Mouse (Mus musculus) adrenal gland, adult 8-10 months (tissue): ENCODE measurements around the gene Zc3h10. TPM values are rescaled to one million over a fixed set of nuclear protein-coding genes. Genes with fewer than 3 reads are reported as not detected.
"Not testable (repeated sequence)": the region's sequence is repeated elsewhere in the genome, so short reads cannot be mapped to it uniquely, and the experiment has no call there.

Experiments
- DNase-seq: peaks from one replicate; pipeline ENCODE4 v3.0.0; 2022
- total RNA-seq, 4 experiments: library from RNA; stranded (reverse); gene quantifications; 2 replicates each; pipeline ENCODE4 v1.2.4; 2022

Gene Zc3h10
- total RNA-seq, 4 experiments from 2014 or later = 12.9 to 15.0 (median 13.6) TPM

DNA sequence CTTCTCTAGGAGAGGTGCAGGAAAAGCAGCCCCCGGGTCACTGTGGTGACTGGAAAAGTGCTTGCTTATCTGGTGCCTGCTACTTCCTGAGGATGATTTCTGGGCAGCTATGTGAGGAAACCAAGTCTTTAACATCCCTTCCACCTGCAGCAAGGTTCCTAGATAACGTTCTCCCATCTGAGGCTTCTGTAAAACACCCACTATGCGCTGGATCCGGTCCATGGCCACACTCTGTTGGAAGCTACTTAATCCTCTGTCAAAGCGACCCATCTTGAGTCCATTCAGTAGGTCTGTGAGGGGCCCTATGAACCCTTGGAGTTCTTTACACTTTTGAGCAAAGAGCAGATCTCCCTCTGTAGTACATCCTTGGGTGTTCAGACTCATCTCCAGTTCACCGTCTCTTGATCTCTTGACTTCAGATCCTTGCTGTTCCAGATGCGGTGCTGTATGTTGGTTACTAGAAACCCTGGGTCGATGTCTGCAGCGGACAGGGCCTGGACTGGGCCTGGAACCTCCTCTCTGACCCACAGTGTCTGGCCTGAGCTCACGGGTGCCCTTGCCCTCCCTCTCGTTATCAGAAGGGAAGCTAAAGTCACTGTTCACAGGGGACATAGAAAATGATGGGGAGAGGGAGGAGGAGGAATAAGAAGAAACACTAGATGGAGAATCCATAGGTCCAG, 2.7 kb upstream of the Zc3h10 start:
- not testable (repeated sequence) for DNase-seq

DNA sequence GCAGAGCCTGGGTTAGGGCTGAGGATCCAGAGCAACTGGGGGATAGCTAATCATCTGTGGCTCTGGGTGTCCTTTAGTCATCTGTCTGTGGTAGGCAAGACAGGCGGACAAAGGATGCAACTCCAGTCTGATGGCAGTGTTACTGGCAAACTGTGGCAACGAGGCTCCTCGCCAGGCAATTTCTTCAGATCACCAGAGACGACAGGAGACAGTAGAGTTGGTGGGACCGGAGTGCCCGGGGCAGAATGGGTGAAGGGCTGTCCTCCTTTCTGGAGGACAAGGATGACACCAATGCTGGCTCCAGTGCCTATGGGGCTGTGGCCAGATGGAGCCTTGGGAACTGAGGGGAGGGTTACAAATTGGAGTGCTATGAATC, 2.1 kb upstream of the Zc3h10 start:
- DNase-seq = peak; percentile 53

DNA sequence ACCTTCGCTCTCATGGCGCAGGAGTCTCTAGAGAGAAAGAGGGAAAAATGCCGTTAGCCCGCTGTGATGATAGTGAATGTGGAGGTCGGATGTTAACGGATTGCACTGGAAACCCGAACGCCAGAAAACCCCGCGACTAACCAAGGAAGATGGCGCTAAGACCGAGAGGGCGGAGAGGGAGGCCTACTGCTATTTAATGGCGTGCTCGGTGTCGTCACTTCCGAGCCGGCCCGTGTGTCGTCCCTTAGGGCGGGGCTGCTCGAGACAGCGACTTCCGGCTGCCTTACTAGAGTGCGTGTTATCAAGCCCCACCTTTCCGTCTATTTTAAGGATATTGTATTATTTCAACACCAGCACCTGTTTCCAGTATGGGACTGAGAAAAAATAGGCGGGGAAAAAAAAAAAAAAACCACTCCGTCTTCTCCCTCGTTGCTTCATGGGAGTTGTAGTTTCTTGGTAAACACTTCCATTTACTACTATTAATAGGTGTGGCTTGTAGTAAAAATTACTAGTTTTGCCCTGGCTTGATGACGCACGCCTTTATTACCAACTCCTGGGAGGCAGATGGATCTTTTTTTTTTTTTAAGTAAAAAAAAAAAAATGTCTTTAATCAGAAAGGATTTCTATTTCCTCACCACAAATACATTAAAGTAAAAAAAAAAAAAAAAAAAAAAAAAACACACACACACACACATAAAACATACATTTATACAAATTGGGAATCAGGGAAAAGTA, 1.5 kb upstream of the Zc3h10 start, which contains the start of gene Rpl41:
Rpl41 (minus strand) TSS at position 359 of the 735 bp plus-strand sequence.
- peak; percentile 93 for DNase-seq

DNA sequence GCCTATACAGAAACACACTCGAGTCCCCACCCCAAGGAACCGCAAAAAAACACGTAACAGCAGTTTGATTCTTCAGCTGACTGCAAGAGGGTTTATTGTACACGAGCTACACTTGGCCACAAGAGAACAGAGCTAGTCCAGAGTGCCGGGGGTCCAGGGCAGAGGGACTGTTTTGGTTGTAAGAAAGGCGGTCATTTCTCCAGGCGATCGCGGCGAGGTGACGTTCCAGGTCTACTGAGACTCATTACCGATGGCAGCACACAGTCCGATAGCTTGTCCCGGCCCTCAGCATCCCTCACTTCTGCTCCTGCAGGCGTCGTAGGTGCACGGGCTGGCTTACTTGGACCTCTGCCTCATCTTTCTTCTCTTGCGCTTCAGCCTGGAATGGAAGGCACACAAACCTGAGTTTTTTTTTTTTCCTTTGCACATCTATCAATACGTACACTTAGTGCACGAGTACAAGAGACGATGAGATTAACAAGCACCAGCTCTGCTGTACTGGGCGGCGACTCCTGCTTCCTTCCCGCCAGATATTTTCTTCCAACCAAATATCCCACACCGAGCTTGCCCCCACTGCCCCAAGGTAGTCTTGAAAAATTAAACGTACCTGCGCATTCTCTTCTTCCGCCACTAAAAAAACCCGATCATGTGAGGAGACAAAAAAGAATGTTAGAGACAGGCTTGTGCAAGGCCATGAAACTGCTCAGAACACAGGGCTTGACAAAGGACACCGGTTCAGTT, 647 bp upstream of the Zc3h10 start:
- not testable (repeated sequence) for DNase-seq

DNA sequence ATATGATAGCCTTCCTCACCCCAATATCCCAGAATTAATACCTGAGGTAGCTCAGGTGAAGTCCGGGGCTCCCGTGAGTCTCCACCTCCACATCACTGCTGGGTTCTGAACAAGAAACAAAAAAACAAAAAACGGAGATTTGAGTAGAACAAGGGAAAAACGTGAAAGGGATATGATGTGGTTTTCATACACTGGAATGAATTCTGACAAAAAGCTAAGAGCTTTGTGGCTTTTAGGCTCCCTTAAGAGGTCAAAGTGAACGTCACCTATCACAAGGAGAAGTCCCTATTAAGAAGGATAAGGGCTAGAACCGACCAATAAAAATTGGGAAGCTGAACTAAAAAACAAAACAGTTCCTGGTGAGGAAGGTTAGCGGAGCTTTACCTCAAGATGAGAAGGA, 787 bp downstream of the Zc3h10 start:
- no peak for DNase-seq

DNA sequence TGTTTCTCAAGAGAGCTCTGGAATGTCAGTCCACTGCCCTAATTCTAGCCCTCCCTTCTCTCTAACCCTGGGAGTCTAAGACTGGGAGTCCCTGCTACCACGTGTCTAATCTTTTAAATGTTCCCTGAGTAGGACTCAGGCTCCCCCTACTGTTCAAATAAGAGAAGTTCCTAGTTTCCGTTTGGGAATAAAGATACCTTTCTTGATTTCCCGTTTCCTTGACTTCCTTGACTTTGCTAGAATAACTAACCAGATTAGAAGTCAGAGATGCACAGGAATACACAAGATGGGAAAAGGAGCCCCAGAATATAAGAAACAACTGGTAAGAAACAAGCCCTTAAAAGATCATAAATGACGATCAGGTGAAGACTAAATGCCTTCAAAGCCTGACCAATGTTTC, 1.2 kb downstream of the Zc3h10 start:
- DNase-seq = no peak

DNA sequence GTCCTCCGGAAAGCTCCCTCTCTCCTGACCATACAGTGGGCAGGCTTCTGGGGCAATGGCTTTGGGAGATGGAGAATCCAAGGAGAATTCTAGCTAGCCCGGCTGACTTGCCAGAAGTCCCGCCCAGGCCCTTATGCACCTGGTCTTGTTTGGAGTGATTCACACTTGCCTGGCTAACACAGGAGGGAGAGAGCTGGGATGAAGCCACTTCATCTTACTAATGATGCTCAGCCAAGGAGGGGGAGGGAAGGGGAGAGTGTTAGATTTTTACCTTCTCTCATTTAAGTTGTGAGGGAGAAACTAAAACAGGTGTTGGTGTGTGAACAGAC, 2.0 kb downstream of the Zc3h10 start:
- no peak for DNase-seq

DNA sequence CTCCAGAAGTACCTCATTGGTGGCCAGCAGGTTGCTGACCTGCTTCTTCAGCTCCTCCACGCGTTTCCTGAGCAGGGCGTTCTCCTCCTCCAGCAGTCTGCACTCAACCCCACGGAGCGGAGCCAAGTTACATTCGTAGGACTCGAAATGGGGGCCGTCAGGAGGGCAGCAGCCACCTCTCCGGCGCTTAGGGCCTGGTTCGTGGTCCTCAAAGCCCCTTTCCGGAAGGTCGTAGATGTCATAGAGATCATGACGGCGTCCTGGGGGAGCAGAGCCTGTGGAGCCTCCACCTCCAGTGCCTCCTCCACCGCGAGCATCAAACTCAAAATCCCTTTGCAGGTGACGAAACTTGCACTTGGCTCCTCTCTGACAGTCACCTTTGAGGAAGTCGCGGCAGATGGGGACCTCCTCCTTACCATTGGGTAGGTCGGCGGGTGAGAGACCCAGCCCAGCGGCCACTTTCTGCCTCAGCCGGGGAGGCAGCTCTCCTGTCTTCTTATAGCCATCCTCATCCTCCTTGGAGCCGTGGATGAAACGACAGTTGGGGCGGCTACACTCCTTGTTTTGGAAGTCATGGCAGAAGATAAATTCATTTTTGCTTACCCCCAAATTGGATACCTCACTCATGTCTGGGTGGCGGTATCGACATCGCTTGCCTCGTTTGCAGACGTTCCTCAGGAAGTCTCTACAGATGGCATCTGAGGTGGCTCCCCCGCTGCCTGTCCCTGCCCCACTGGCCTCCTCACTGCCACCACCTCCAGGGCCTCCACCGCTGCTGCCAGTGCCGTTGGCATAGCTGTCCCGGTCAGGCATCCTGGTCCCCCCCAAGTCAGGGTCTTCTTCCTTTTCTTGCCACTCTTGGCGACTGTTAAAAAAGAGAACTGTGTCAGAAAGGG, 2.7 kb downstream of the Zc3h10 start:
- DNase-seq = no peak

DNA sequence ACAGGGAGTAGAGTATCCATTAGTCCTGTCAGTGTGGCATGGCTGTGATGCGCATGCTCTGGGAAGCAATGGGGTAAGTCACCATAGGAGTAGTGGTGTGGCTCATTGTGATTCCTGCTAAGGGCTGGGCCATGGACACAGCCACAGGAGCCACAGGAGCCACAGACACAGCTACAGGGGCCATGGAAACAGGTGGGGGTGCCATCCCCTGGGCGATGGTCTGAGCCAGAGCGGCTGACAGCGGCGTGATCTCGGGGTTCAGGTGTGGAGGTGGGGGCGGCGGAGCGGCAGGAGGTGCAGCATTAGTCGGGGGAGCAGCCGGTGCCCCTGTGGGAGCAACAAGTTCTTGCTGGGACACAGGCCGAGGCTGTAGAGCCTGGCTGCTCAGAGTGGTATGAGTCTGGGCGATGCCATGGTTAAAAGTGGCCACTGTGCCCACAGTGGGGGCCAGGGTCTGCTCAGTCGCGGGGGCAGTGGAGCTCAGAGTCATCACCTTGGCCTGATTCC, 3.4 kb downstream of the Zc3h10 start:
- no peak for DNase-seq

DNA sequence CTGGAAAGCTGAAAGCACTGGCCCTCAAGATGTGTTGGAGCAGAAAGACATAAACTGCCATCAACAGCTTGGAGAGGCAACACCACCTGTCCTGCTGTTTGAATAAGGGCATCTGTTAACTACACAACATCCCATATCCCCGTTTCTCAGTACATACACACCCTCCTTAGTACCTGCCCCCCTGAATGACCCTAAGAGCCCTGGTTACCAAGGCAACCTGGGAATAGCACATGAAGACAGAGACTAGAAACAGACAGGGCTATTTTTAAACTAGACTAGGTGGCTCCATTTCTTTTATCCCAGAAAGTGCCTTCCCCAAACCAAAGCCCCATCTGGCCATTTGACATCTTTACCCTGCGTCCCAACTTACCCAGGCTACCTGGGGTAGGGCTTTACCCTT, 4.5 kb downstream of the Zc3h10 start:
- no peak for DNase-seq

DNA sequence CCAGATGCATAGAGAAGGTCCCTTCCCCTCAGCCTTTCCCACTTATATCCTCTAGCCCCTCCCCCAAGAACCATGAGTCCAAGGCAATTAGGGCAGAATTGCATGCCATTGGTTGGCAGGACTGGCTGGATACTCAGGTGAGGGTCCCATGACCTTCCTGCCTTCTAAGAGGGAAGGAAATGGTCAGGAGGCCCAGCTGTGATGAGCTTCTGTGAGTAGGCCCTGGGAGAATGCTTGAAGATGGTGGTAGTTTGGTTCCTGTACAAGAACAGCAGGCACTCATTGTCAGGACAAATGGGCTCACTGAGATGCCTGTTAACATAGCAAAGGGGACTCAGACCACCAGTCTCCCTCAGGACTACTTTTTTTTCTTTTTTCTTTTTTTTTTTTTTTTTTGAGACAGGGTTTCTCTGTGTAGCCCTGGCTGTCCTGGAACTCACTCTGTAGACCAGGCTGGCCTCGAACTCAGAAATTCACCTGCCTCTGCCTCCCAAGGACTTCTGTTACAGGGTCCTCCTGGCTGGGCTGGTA, 9.2 kb downstream of the Zc3h10 start:
- DNase-seq = no peak

DNA sequence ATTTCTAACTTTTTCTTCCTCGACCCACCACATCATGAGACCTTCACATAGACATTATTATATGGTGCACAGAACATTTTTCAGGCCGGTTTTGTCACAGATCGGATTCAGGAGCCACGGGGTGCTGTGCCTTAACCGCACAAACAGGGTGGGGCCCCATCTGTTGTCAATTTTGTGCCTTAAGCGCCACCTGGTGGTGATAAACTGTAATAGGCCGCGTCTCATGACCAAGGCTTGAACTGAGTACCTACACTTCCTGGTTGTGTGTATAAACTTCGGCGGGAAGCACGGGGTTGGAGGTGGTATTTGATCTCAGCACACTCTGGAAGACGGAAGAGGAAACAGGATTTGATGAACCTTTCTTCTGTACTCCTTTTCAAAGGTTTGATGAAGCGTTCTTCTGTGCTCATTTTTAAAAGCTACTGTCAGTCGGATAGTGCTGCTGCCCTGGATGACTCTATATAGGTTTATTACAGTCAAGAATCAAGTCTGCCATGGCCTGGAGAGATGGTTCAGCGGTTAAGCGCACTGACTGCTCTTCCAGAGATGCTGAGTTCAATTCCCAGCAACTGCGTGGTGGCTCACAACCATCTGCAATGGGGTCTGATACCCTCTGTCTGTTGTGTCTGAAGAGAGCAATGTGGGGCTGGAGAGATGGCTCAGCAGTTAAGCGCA, 11.2 kb downstream of the Zc3h10 start:
- peak; percentile 85 for DNase-seq

DNA sequence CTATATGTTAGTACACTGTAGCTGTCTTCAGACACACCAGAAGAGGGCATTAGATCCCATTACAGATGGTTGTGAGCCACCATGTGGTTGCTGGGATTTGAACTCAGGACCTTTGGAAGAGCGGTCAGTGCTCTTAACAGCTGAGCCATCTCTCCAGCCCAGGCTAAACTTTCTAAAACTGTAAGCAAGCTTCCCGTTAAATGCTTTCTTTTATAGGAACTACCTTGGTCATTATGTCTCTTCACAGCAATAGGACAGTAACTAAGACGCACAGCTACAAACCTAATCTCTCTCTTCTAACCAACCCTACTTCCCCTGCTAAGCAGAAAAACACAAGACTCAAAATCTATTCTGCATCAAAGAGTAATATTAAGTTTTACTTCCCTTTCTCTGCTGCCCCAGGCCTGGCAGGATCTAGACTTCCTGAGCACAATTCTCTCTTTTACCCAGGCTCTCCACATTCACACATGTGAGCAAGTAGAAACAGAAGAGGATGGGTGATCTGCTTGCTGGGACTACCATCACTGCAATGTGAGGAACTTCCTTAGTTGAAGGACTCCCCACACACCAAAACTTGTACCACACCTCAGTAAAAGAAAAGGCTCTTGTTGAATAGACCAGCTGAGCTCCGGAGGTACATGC, 11.8 kb downstream of the Zc3h10 start:
- DNase-seq = no peak

DNA sequence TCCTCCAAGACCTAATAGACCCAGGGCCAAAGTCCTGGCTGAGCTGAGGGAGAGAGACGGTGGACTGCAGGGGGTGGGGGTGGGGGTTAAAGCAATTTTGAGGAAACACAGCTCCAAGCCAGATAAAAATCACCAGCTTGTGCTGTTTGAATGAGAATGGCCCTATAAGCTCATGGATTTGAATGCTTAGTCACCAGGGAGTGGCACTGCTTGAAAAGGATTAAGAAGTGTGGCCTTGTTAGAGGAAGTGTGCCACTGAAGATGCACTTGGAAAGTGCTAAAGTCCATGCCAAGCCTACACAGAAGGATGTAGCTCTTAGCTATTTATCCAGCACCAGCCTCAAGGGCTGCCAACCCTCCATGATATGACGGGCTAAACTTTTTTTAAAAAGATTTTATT, 12.4 kb downstream of the Zc3h10 start:
- DNase-seq = no peak

DNA sequence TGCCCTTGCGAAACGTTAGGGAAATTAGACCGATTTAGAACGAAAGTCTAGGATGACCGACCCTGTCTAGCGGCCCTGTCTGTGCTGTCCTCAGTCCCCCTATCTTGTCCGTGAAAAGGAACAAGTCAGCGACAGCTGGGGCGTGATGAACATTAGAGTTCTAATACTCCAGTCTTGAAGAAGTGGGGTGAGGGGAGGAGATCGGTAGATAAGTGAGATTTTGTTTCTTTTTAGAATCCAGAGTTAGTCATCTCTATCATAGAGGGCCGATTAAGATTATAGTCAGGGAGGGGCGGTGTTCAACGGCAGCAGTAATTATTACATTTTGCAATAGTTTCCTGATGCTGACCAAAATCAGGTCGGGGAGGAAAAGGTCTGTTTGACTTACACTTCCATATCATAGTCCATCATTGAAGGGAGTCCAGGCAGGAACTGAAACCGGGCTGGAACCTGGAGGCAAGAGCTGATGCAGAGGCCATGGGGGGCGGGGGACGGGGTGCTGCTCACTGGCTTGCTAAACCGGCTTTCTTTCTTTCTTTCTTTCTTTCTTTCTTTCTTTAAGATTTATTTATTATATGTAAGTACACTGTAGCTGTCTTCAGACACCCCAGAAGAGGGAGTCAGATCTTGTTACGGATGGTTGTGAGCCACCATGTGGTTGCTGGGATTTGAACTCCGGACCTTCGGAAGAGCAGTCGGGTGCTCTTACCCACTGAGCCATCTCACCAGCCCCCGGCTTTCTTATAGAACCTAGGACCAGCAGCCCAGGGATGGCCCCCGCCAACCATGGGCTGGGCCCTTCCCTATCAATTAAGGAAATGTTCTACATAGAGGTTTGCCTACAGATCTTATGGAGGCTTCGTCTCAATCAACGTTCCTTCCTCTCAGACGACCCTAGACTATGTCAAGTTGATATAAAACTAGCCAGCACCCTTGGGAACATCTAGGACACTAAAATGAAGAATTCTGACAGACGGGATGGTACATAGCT, 20.9 kb downstream of the Zc3h10 start:
- DNase-seq = no peak

DNA sequence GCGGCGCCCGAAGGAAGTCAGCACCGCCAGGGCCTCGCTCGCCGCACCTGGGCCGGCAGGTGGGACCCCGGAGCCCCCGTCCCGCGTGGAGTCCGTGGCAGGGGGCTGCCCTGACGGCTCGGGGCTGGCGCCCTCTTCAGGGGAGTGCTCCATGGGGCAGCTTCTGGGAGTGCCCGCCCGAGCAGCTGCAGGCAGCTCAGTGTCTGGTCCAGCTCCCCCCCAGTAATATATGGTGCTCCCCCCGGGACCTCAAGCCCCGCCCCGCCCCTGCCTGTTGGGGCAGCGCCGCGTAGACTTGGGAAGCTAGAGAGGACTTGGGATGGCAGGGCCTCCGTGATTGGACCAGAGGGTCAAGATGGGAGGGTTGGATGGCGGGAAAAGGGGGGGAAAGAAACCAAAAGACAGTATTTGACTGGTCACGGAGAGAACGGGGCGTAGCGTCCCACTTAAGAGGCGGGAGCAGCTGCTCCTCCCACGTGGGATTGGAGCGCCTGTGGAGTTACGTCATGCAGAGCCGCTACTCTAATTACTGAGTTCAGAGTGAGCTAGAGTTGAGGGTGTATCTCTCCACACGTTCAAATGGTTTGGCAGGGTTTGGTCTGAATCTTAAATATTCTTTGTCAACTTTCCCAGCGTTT, 21.8 kb downstream of the Zc3h10 start, which contains the start of gene Esyt1:
Esyt1 (minus strand) TSS at position 201 of the 638 bp plus-strand sequence.
- DNase-seq = peak; percentile 97

DNA sequence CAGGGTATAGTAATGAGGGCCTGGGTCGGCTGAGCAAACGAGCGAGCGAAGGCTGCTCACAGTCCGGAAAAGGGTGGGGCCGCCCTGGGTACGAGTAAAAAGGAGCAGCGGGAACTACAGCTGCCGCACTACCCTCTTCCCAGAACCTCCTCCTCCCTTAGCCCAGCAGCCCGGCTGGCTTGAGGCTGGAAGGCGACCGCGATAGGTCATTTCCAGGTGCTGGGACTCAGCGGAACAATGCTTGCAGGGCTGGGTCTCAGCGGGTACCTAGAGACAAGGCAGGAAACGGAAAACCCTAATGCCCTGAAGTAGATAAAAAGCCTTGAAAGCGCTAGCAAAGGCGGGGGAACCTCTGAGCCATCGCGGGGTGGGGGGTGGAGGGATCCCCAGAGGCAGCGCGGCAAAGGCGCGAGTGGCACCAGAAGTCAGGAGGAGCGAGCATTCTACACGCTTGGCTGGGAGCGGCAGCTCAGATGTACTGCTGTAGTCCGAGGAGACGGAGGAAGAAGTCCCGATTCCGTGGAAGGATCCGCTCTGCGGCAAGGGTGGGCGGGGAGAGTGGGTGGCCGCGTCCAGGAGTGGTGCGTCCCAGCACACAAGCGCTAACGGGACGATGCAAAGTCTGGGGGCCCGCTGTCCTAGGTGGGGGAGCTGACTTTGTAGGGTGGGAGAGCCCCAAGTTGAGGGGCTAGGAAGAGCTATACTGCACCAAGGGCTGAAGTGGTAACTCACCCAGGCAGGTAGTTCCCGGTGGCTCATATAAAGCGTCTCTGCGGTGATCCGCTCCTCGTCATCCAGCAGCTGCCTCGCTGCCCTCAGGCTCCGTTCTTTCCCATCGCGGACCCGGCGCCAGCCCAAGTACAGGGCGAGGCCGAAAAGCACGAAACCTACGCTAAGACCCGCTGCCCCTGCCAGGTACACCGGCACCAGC, 22.6 kb downstream of the Zc3h10 start:
- no peak for DNase-seq
